Mouse (Mus musculus) spleen, adult 2 months (tissue): ENCODE measurements around the gene Rab19. TPM values are rescaled to one million over a fixed set of nuclear protein-coding genes. Genes with fewer than 3 reads are reported as not detected.

Experiments
- DNase-seq, 2 experiments: peaks; one replicate each; pipeline versions ENCODE4 v3.0.0 to v3.0.0-alpha.2; 2012 to 2021; ENCODE audit warnings: low spot score in 2 of 2, low read depth in 1 of 2
- H3K27ac ChIP-seq: fragments of 200-500 bp; 2 replicates; pipeline ENCODE4 v1.5.1; 2012; ENCODE audit warnings: low read length, inconsistent platforms; ENCODE audit not compliant: insufficient read depth
- H3K27me3 ChIP-seq: fragments of 200-500 bp; 2 replicates; pipeline ENCODE4 v1.6.1; 2012; ENCODE audit warnings: mild to moderate bottlenecking, moderate library complexity, low read length, inconsistent platforms; ENCODE audit not compliant: control insufficient read depth, insufficient read depth
- H3K36me3 ChIP-seq: fragments of 200-500 bp; 2 replicates; pipeline ENCODE4 v1.6.1; 2012; ENCODE audit warnings: mild to moderate bottlenecking, low read length, inconsistent platforms; ENCODE audit not compliant: control insufficient read depth, insufficient read depth
- H3K4me1 ChIP-seq: fragments of 200-500 bp; 2 replicates; pipeline ENCODE4 v1.6.1; 2011; ENCODE audit warnings: inconsistent platforms; ENCODE audit not compliant: control insufficient read depth, insufficient read depth, insufficient read length
- H3K4me3 ChIP-seq: fragments of 200-500 bp; 2 replicates; pipeline ENCODE4 v1.5.1; 2011; ENCODE audit warnings: mild to moderate bottlenecking, inconsistent platforms; ENCODE audit not compliant: insufficient read depth, insufficient read length; ENCODE audit errors: extremely low read depth
- CTCF ChIP-seq: fragments of 200-500 bp; IDR thresholded peaks from 2 replicates; pipeline ENCODE4 v1.5.1; 2011; ENCODE audit warnings: mild to moderate bottlenecking, inconsistent platforms; ENCODE audit not compliant: insufficient read depth, insufficient read length, insufficient replicate concordance; ENCODE audit errors: extremely low read depth
- POLR2A ChIP-seq: fragments of 200-500 bp; IDR thresholded peaks from 2 replicates; pipeline ENCODE4 v1.6.1; 2011; ENCODE audit warnings: low read depth, low read length, inconsistent platforms
- WGBS: fragments of 180-500 bp; shearing (Covaris S2); methylation state at CpG from one replicate; pipeline ENCODE4 v1.1.7; 2018; 5-methylcytosine and 5-hydroxymethylcytosine counted together
- polyA plus RNA-seq: library from polyadenylated mRNA; depleted of rRNA; stranded (reverse); fragments of >200 nt; gene quantifications from 2 replicates; pipeline ENCODE4 v1.2.3, GENCODE M21; 2012; rRNA removed

Gene Rab19
- polyA plus RNA-seq, result 4.4 and 4.7 TPM in 2 replicates

- DNase-seq, result peak in 1 of 2 experiments; percentile 36
- peak within 1 kb of the TSS; percentile 78 for H3K27ac ChIP-seq
- H3K4me1 ChIP-seq, result peaks cover 10% of the 10 kb centered on the region
- H3K4me3 ChIP-seq, result peak within 1 kb of the TSS; percentile 72
- 3% methylated on average over 20 of the region's 20 CpGs for WGBS
- 0 out of 2 replicates have a peak, but pooled peaks cover 2% of the 10 kb centered on the region for H3K36me3 ChIP-seq
- H3K27me3 ChIP-seq, result no peaks in the 10 kb centered on the region
- no peak for TF ChIP-seq POLR2A
- TF ChIP-seq CTCF, result no peak
These were observed at the start of gene Rab19 for GRCm38 (mm10) chr6:39381125-39381880. Gene Rab19, plus strand, starts transcription at chr6:39381175.

GRCm38 (mm10) chr6:39331998-39332700 lies 48.8 kb upstream of the Rab19 start:
- no peak for TF ChIP-seq CTCF
- no peak for TF ChIP-seq POLR2A
- H3K27ac ChIP-seq, result peak overlapping the region; percentile 24
- 58% methylated on average over 7 of the region's 7 CpGs for whole genome bisulfite sequencing
- no peak for DNase-seq
- no peak overlapping the region for H3K4me3 ChIP-seq
- peaks cover 13% of the 10 kb centered on the region; the same call in 1 of the 2 replicates for H3K4me1 ChIP-seq
- H3K27me3 ChIP-seq, result no peaks in the 10 kb centered on the region
- peaks cover 6% of the 10 kb centered on the region; the same call in 1 of the 2 replicates for H3K36me3 ChIP-seq

- H3K27ac ChIP-seq, result peak overlapping the region; percentile 65
- TF ChIP-seq CTCF (no peak), POLR2A (no peak)
- peaks cover 9% of the 10 kb centered on the region; the same call in 1 of the 2 replicates for H3K36me3 ChIP-seq
- H3K4me3 ChIP-seq, result no peak overlapping the region
- peaks cover 13% of the 10 kb centered on the region; the same call in 1 of the 2 replicates for H3K4me1 ChIP-seq
- H3K27me3 ChIP-seq, result no peaks in the 10 kb centered on the region
- WGBS, result 28% methylated on average over 7 of the region's 7 CpGs
- DNase-seq, result peak; percentile 44 to 87
These were observed 46.8 kb upstream of the Rab19 start for GRCm38 (mm10) chr6:39334224-39334623.

GRCm38 (mm10) chr6:39334873-39335272 lies 46.1 kb upstream of the Rab19 start:
- Histone ChIP-seq H3K4me1 (peaks cover 13% of the 10 kb centered on the region; the same call in 1 of the 2 replicates), H3K36me3 (peaks cover 9% of the 10 kb centered on the region; the same call in 1 of the 2 replicates), H3K27ac (peak overlapping the region; percentile 53), H3K27me3 (no peaks in the 10 kb centered on the region), H3K4me3 (no peak overlapping the region)
- WGBS, result 81% methylated on average over 3 of the region's 3 CpGs
- no peak for DNase-seq
- no peak for TF ChIP-seq POLR2A
- no peak for TF ChIP-seq CTCF

- Histone ChIP-seq H3K27ac (no peak overlapping the region), H3K4me3 (no peak overlapping the region), H3K36me3 (peaks cover 9% of the 10 kb centered on the region; the same call in 1 of the 2 replicates), H3K4me1 (peaks cover 2% of the 10 kb centered on the region; the same call in 1 of the 2 replicates), H3K27me3 (no peaks in the 10 kb centered on the region)
- DNase-seq, result no peak
- TF ChIP-seq POLR2A (no peak), CTCF (no peak)
- WGBS, result 92% methylated on average over 8 of the region's 8 CpGs
These were observed 42.6 kb upstream of the Rab19 start for GRCm38 (mm10) chr6:39338359-39338758.

GRCm38 (mm10) chr6:39341798-39342197 lies 39.2 kb upstream of the Rab19 start:
- Histone ChIP-seq H3K27me3 (no peaks in the 10 kb centered on the region), H3K4me1 (peaks cover under 1% of the 10 kb centered on the region; the same call in 1 of the 2 replicates), H3K4me3 (no peak overlapping the region), H3K36me3 (peaks cover 16% of the 10 kb centered on the region), H3K27ac (no peak overlapping the region)
- TF ChIP-seq POLR2A (no peak), CTCF (no peak)
- DNase-seq, result no peak
- 51% methylated on average over 2 of the region's 2 CpGs for WGBS

- 20% methylated on average over 12 of the region's 12 CpGs for WGBS
- no peak for TF ChIP-seq POLR2A
- TF ChIP-seq CTCF, result peak; percentile 99
- Histone ChIP-seq H3K27me3 (no peaks in the 10 kb centered on the region), H3K27ac (no peak overlapping the region), H3K36me3 (peaks cover 12% of the 10 kb centered on the region), H3K4me3 (no peak overlapping the region), H3K4me1 (peaks cover 7% of the 10 kb centered on the region)
- peak; percentile 56 to 79 for DNase-seq
These were observed 37.0 kb upstream of the Rab19 start for GRCm38 (mm10) chr6:39344020-39344419.
